Mouse (Mus musculus) spleen, adult 2 months (tissue): ENCODE measurements around the gene Ngdn.

Source experiments
- CTCF ChIP-seq: fragments of 200-500 bp; IDR thresholded peaks from 2 replicates; pipeline ENCODE4 v1.5.1; 2011; ENCODE audit warnings: mild to moderate bottlenecking, inconsistent platforms; ENCODE audit not compliant: insufficient read depth, insufficient read length, insufficient replicate concordance; ENCODE audit errors: extremely low read depth
- POLR2A ChIP-seq: fragments of 200-500 bp; IDR thresholded peaks from 2 replicates; pipeline ENCODE4 v1.6.1; 2011; ENCODE audit warnings: low read depth, low read length, inconsistent platforms

GRCm38 (mm10) chr14:55001938-55002686 lies 13.1 kb upstream of the Ngdn start:
- TF ChIP-seq POLR2A: no peak
- TF ChIP-seq CTCF: no peak
